Mouse (Mus musculus): Measurements from ENCODE around the gene Vps26c. TPM values are rescaled to one million over a fixed set of nuclear protein-coding genes. Genes with fewer than 3 reads are reported as not detected.
A peak's percentile ranks its signal among the peaks of the same experiment; 100 is the strongest.

Gene Vps26c
- total and polyA plus RNA-seq, 3 experiments = 40.0 to 75.5 (median 46.9) TPM

GRCm38 (mm10) chr16:94523594-94524377, 2.8 kb downstream of the Vps26c start:
- Histone ChIP-seq H3K4me3 (replicated peaks in 1 of 3; ENCODE audit: low read depth in 2 of 3, low read length in 2 of 3, poor library complexity in 1 of 3) (no peak overlapping the region), H3K4me1 (ENCODE audit: control insufficient read depth in 1 of 2, insufficient read depth in 2 of 2) (peaks cover 20 to 67% of the 10 kb centered on the region in 2 experiments), H3K36me3 (replicated peaks in 1 of 2; ENCODE audit: control insufficient read depth in 1 of 2, insufficient read depth in 1 of 2, low read length in 1 of 2) (peaks cover 2 to 34% of the 10 kb centered on the region in 2 experiments), H3K27me3 (replicated peaks) (no peaks in the 10 kb centered on the region), H3K4me2 (ENCODE audit: insufficient read depth, low read depth, poor library complexity, severe bottlenecking) (no peak overlapping the region), H3K9ac (ENCODE audit: insufficient read depth, low read depth) (no peak overlapping the region), H3K79me2 (replicated peaks; ENCODE audit: control insufficient read depth, extremely low read depth, insufficient read depth, poor library complexity, severe bottlenecking) (peaks cover 7% of the 10 kb centered on the region), H3K27ac (ENCODE audit: insufficient read depth, low read depth) (no peak overlapping the region), H3K9me3 (replicated peaks; ENCODE audit: low read length) (no peaks in the 10 kb centered on the region)
- TF ChIP-seq GABPA (IDR thresholded peaks at IDR 0.05; ENCODE audit: insufficient replicate concordance, low read depth, low read length) (no peak), MAX (IDR thresholded peaks at IDR 0.05; ENCODE audit: low read length) (no peak), E2F4 (IDR thresholded peaks at IDR 0.05; ENCODE audit: insufficient replicate concordance, low read depth, low read length) (no peak), BHLHE40 (IDR thresholded peaks at IDR 0.05; ENCODE audit: low read depth, low read length) (no peak), EP300 (IDR thresholded peaks at IDR 0.05; ENCODE audit: low read length) (no peak), MEF2A (IDR thresholded peaks at IDR 0.05; ENCODE audit: borderline replicate concordance, low read depth, low read length) (no peak), SIN3A (IDR thresholded peaks at IDR 0.05; ENCODE audit: low read length) (no peak), RCOR1 (conservative IDR thresholded peaks at IDR 0.05; ENCODE audit: low read depth, low read length) (no peak), ZMIZ1 (IDR thresholded peaks at IDR 0.05; ENCODE audit: low read depth, low read length) (no peak), CTCF (conservative IDR thresholded peaks at IDR 0.05 in 1 of 2, IDR thresholded peaks at IDR 0.05 in 1 of 2; ENCODE audit: low read depth in 2 of 2, low read length in 2 of 2) (no peak), NELFE (IDR thresholded peaks at IDR 0.05; ENCODE audit: low read depth, low read length) (no peak), ZNF384 (IDR thresholded peaks at IDR 0.05; ENCODE audit: low read depth, low read length) (no peak)
- DNase-seq (ENCODE audit: extremely low read depth) = peak; percentile 22
- dilution Hi-C loops (cut with MboI; ENCODE audit: extremely low pct_ligation_motif_present, extremely low pct_unique_long_range_greater_than_20kb, low sequenced_read_pairs) (no loop called here), in situ Hi-C loops (cut with MboI; ENCODE audit: low pct_ligation_motif_present, low pct_unique_long_range_greater_than_20kb, low sequenced_read_pairs) (no loop called here)

- H3K27ac ChIP-seq (ENCODE audit: insufficient read depth, low read depth) = no peak overlapping the region
- H3K4me1 ChIP-seq (ENCODE audit: control insufficient read depth in 1 of 2, insufficient read depth in 2 of 2) = peaks cover 16 to 61% of the 10 kb centered on the region in 2 experiments
- H3K9me3 ChIP-seq (replicated peaks; ENCODE audit: low read length) = no peaks in the 10 kb centered on the region
Observed at GRCm38 (mm10) chr16:94519028-94519427, 7.6 kb downstream of the Vps26c start.

More at GRCm38 (mm10) chr16:94519028-94519427, 7.6 kb downstream of the Vps26c start:
- TF ChIP-seq TBP (conservative IDR thresholded peaks at IDR 0.05; ENCODE audit: low read depth, low read length) (no peak), TCF12 (IDR thresholded peaks at IDR 0.05; ENCODE audit: low read depth, low read length) (no peak), ZC3H11A (IDR thresholded peaks at IDR 0.05; ENCODE audit: low read depth, low read length) (no peak), KAT2A (IDR thresholded peaks at IDR 0.05; ENCODE audit: insufficient replicate concordance, low read length) (no peak), SMC3 (IDR thresholded peaks at IDR 0.05; ENCODE audit: low read depth, low read length) (no peak), PAX5 (IDR thresholded peaks at IDR 0.05; ENCODE audit: low read length) (no peak), CHD1 (IDR thresholded peaks at IDR 0.05; ENCODE audit: low read depth, low read length) (no peak), POLR2A (IDR thresholded peaks at IDR 0.05; ENCODE audit: low read depth, low read length) (no peak), IRF4 (IDR thresholded peaks at IDR 0.05; ENCODE audit: low read depth, low read length) (no peak), NRF1 (IDR thresholded peaks at IDR 0.05; ENCODE audit: low read depth, low read length) (no peak), ZNF384 (IDR thresholded peaks at IDR 0.05; ENCODE audit: low read depth, low read length) (no peak)
- H3K27me3 ChIP-seq (replicated peaks) = no peaks in the 10 kb centered on the region
- H3K9ac ChIP-seq (ENCODE audit: insufficient read depth, low read depth) = no peak overlapping the region
- in situ Hi-C loops (cut with MboI; ENCODE audit: low pct_ligation_motif_present, low pct_unique_long_range_greater_than_20kb, low sequenced_read_pairs) (no loop called here), dilution Hi-C loops (cut with MboI; ENCODE audit: extremely low pct_ligation_motif_present, extremely low pct_unique_long_range_greater_than_20kb, low sequenced_read_pairs) (no loop called here)
- DNase-seq (ENCODE audit: extremely low read depth) = no peak
- no peaks in the 10 kb centered on the region; the same call in 1 of the 2 replicates for H3K79me2 ChIP-seq (replicated peaks; ENCODE audit: control insufficient read depth, extremely low read depth, insufficient read depth, poor library complexity, severe bottlenecking)
- no peak overlapping the region for H3K4me3 ChIP-seq (replicated peaks in 1 of 3; ENCODE audit: low read depth in 2 of 3, low read length in 2 of 3, poor library complexity in 1 of 3)
- H3K36me3 ChIP-seq (replicated peaks in 1 of 2; ENCODE audit: control insufficient read depth in 1 of 2, insufficient read depth in 1 of 2, low read length in 1 of 2) = peaks cover 6 to 68% of the 10 kb centered on the region in 2 experiments
- no peak overlapping the region for H3K4me2 ChIP-seq (ENCODE audit: insufficient read depth, low read depth, poor library complexity, severe bottlenecking)
